Mouse (Mus musculus): ENCODE measurements around the gene Msi1.

The Msi1 gene

GRCm38 (mm10) chr5:115433191-115433590 is 3.8 kb downstream of the Msi1 start:
- no peak for DNase-seq (ENCODE audit: inconsistent age in 2 of 2, low spot score in 1 of 2)

- DNase-seq (ENCODE audit: inconsistent age in 2 of 2, low spot score in 1 of 2) = no peak
Observed at GRCm38 (mm10) chr5:115434280-115434852, 5.0 kb downstream of the Msi1 start.

- no peak for DNase-seq (ENCODE audit: inconsistent age in 2 of 2, low spot score in 1 of 2)
Observed at GRCm38 (mm10) chr5:115434853-115435754, 5.7 kb downstream of the Msi1 start.

- no peak for DNase-seq (ENCODE audit: inconsistent age in 2 of 2, low spot score in 1 of 2)
Observed at GRCm38 (mm10) chr5:115435755-115436379, 6.5 kb downstream of the Msi1 start.

GRCm38 (mm10) chr5:115436421-115437124 is 7.2 kb downstream of the Msi1 start:
- peak; percentile 81 to 85 for DNase-seq (ENCODE audit: inconsistent age in 2 of 2, low spot score in 1 of 2)

GRCm38 (mm10) chr5:115437242-115437944 is 8.0 kb downstream of the Msi1 start:
- no peak for DNase-seq (ENCODE audit: inconsistent age in 2 of 2, low spot score in 1 of 2)

GRCm38 (mm10) chr5:115437945-115438315 is 8.5 kb downstream of the Msi1 start:
- no peak for DNase-seq (ENCODE audit: inconsistent age in 2 of 2, low spot score in 1 of 2)

GRCm38 (mm10) chr5:115438667-115439066 is 9.3 kb downstream of the Msi1 start:
- no peak for DNase-seq (ENCODE audit: inconsistent age in 2 of 2, low spot score in 1 of 2)

- DNase-seq (ENCODE audit: inconsistent age in 2 of 2, low spot score in 1 of 2) = peak; percentile 77 to 92
Observed at GRCm38 (mm10) chr5:115441205-115441849, 11.9 kb downstream of the Msi1 start.

GRCm38 (mm10) chr5:115442663-115443062 is 13.3 kb downstream of the Msi1 start:
- DNase-seq (ENCODE audit: inconsistent age in 2 of 2, low spot score in 1 of 2) = peak in 1 of 2 experiments; percentile 56

GRCm38 (mm10) chr5:115444130-115444529 is 14.7 kb downstream of the Msi1 start:
- no peak for DNase-seq (ENCODE audit: inconsistent age in 2 of 2, low spot score in 1 of 2)

GRCm38 (mm10) chr5:115447108-115447507 is 17.7 kb downstream of the Msi1 start:
- no peak for DNase-seq (ENCODE audit: inconsistent age in 2 of 2, low spot score in 1 of 2)

GRCm38 (mm10) chr5:115449247-115449646 is 19.8 kb downstream of the Msi1 start:
- no peak for DNase-seq (ENCODE audit: inconsistent age in 2 of 2, low spot score in 1 of 2)

- no peak for DNase-seq (ENCODE audit: inconsistent age in 2 of 2, low spot score in 1 of 2)
Observed at GRCm38 (mm10) chr5:115450410-115451317, 21.3 kb downstream of the Msi1 start.

- DNase-seq (ENCODE audit: inconsistent age in 2 of 2, low spot score in 1 of 2) = no peak
Observed at GRCm38 (mm10) chr5:115454422-115455090, 25.2 kb downstream of the Msi1 start.

- no peak for DNase-seq (ENCODE audit: inconsistent age in 2 of 2, low spot score in 1 of 2)
Observed at GRCm38 (mm10) chr5:115455838-115456237, 26.4 kb downstream of the Msi1 start.

GRCm38 (mm10) chr5:115458918-115459317 is 29.5 kb downstream of the Msi1 start:
- DNase-seq (ENCODE audit: inconsistent age in 2 of 2, low spot score in 1 of 2) = no peak

GRCm38 (mm10) chr5:115464408-115465115 is 35.2 kb downstream of the Msi1 start:
- no peak for DNase-seq (ENCODE audit: inconsistent age in 2 of 2, low spot score in 1 of 2)

Data from adrenal gland, adult (tissue).